Mouse (Mus musculus) forebrain, embryonic 14.5 days (tissue): ENCODE measurements at regions not wholly inside any gene's neighbourhood (a gene's known extent, or its start where the extent isn't known, plus 50 kb on each side); places are given as distances from the start of the nearest gene placed in this dataset.

Experiments
- ATAC-seq: fragments of 200-750 bp; cut with Nextera tagmentation; 2 replicates; pipeline ENCODE4 v1.8.0; 2017; ENCODE audit warnings: mild to moderate bottlenecking, moderate library complexity
- DNase-seq: peaks from one replicate; pipeline ENCODE4 v3.0.0-alpha.2; 2015; ENCODE audit warnings: low spot score
- H3K27ac ChIP-seq: fragments of 300-500 bp; sonication (generic); 2 replicates; pipeline ENCODE4 v1.5.1; 2014; ENCODE audit warnings: low read depth, mild to moderate bottlenecking, control low read depth, low read length, moderate library complexity
- H3K27me3 ChIP-seq: fragments of 300-500 bp; sonication (generic); replicated peaks from 2 replicates; pipeline ENCODE4 v1.6.1; 2014; ENCODE audit warnings: low read length, control low read depth, mixed read lengths; ENCODE audit not compliant: control insufficient read depth, insufficient read depth
- H3K36me3 ChIP-seq: fragments of 300-500 bp; sonication (generic); 2 replicates; pipeline ENCODE4 v1.6.1; 2014; ENCODE audit warnings: low read length, control low read depth; ENCODE audit not compliant: control insufficient read depth, insufficient read depth
- H3K4me1 ChIP-seq: fragments of 300-500 bp; sonication (generic); 2 replicates; pipeline ENCODE4 v1.6.1; 2014; ENCODE audit warnings: antibody characterized with exemption, low read length, control low read depth; ENCODE audit not compliant: control insufficient read depth, insufficient read depth
- H3K4me2 ChIP-seq: fragments of 300-500 bp; sonication (generic); 2 replicates; pipeline ENCODE4 v1.6.1; 2014; ENCODE audit warnings: mild to moderate bottlenecking, control low read depth, low read length
- H3K4me3 ChIP-seq: fragments of 300-500 bp; sonication (generic); 2 replicates; pipeline ENCODE4 v1.5.1; 2014; ENCODE audit warnings: low read depth, low read length, control low read depth
- H3K9ac ChIP-seq: fragments of 300-500 bp; sonication (generic); 2 replicates; pipeline ENCODE4 v1.6.1; 2014; ENCODE audit warnings: mild to moderate bottlenecking, low read length, control low read depth, moderate library complexity
- H3K9me3 ChIP-seq: fragments of 300-500 bp; sonication (generic); replicated peaks from 2 replicates; pipeline ENCODE4 v1.6.1; 2016; ENCODE audit warnings: low read length, control low read depth, mixed read lengths; ENCODE audit not compliant: control insufficient read depth
- WGBS: fragments of 180-500 bp; shearing (Covaris S2); extraction: QIAGEN DNeasy Blood & Tissue Kit; methylation state at CpG from one replicate; pipeline ENCODE4 v1.1.7; 2014; 5-methylcytosine and 5-hydroxymethylcytosine counted together

GRCm38 (mm10) chr8:78090382-78091122, 122.5 kb upstream of the Ttc29 start:
- no peak overlapping the region for H3K4me2 ChIP-seq
- H3K9me3 ChIP-seq, result no peaks in the 10 kb centered on the region
- no peak overlapping the region for H3K4me3 ChIP-seq
- no peaks in the 10 kb centered on the region for H3K4me1 ChIP-seq
- no peak for DNase-seq
- ATAC-seq, result no peak
- WGBS, result 91% methylated on average over 9 of the region's 9 CpGs
- no peaks in the 10 kb centered on the region for H3K27me3 ChIP-seq
- H3K36me3 ChIP-seq, result no peaks in the 10 kb centered on the region
- H3K27ac ChIP-seq, result no peak overlapping the region
- no peak overlapping the region for H3K9ac ChIP-seq

DNA sequence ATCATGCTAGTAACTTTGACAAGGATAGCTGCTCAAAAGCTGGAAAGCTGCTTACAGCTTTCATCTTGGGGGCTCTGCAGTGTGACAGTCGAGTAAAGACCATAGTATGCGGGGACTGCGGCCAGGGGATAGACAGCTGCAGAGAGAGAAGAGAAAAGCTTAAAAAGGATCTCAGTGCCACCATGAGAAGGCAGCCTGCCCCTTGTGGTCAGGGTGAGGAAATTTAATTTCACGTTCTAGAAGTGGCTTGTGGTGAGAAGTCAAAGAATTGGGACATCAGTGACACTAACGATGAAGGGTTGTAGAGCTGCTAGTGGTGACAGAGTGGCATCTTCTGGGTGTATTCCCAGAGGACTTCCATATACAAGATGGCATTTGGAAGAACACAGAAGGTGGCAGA, 116.7 kb upstream of the Ttc29 start:
- Histone ChIP-seq H3K27ac (no peak overlapping the region), H3K4me2 (no peak overlapping the region), H3K4me3 (no peak overlapping the region), H3K4me1 (peaks cover 15% of the 10 kb centered on the region; the same call in 1 of the 2 replicates), H3K27me3 (no peaks in the 10 kb centered on the region), H3K9me3 (no peaks in the 10 kb centered on the region), H3K36me3 (no peaks in the 10 kb centered on the region), H3K9ac (no peak overlapping the region)
- WGBS, result 69% methylated on average over 5 of the region's 5 CpGs
- ATAC-seq, result no peak; the same call in 1 of the 2 replicates
- peak; percentile 4 for DNase-seq

GRCm38 (mm10) chr8:78098191-78098745, 114.8 kb upstream of the Ttc29 start:
- Histone ChIP-seq H3K27me3 (no peaks in the 10 kb centered on the region), H3K27ac (no peak overlapping the region), H3K4me3 (no peak overlapping the region), H3K9me3 (no peaks in the 10 kb centered on the region), H3K36me3 (no peaks in the 10 kb centered on the region), H3K9ac (no peak overlapping the region), H3K4me2 (no peak overlapping the region), H3K4me1 (peaks cover 15% of the 10 kb centered on the region; the same call in 1 of the 2 replicates)
- DNase-seq (peak; percentile 66), ATAC-seq (peak; percentile 77)
- WGBS, result 15% methylated on average over 6 of the region's 6 CpGs

DNA sequence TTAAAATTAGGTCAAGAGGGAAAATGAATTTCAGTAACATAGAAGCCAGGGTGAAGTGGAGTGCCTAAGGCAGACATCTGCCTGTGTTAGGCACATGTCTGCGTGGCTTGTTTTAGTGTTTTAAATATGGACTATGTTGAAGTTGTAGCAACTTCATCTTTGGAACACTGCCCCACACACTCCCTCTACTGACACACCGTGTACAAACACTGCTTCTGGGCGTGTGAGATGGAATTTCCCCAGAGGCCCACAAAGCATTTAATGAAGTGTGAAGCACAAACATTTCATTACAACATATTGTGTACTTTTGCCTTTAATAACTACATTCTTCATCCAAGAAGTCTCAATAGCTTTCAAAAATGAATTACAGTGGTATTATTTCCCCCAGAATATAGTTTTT, 114.0 kb upstream of the Ttc29 start:
- Histone ChIP-seq H3K9me3 (no peaks in the 10 kb centered on the region), H3K4me2 (no peak overlapping the region), H3K27me3 (no peaks in the 10 kb centered on the region), H3K36me3 (no peaks in the 10 kb centered on the region), H3K9ac (no peak overlapping the region), H3K4me3 (no peak overlapping the region), H3K27ac (no peak overlapping the region), H3K4me1 (peaks cover 15% of the 10 kb centered on the region; the same call in 1 of the 2 replicates)
- WGBS, result 51% methylated on average over 3 of the region's 3 CpGs
- DNase-seq (no peak), ATAC-seq (no peak)

DNA sequence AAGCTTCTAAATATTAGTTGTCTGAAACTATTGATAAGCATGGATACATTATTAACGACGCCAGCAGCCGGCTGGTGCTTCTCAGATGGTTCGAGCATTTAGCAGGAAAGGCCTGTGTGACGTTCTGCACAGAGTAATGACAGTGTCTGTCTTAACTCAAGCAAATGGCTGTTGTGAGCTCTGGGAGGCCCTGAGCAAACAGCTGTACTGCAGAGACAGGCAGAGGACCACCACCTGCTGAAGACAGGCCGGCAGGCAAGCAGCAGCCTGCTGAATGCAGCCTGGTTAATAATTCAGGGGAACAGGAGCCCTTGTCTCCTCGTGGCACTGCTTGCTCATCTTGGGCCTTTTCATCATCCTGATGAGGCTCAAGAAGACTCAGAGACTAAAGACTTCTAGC, 105.8 kb upstream of the Ttc29 start:
- Histone ChIP-seq H3K9me3 (no peaks in the 10 kb centered on the region), H3K4me1 (no peaks in the 10 kb centered on the region), H3K4me2 (no peak overlapping the region), H3K27me3 (no peaks in the 10 kb centered on the region), H3K27ac (no peak overlapping the region), H3K4me3 (no peak overlapping the region), H3K9ac (no peak overlapping the region), H3K36me3 (no peaks in the 10 kb centered on the region)
- no peak for ATAC-seq
- DNase-seq, result no peak
- 77% methylated on average over 7 of the region's 7 CpGs for WGBS

GRCm38 (mm10) chr8:78110003-78110649, 103.0 kb upstream of the Ttc29 start:
- WGBS, result 82% methylated on average over 3 of the region's 3 CpGs
- H3K9ac ChIP-seq, result no peak overlapping the region
- no peaks in the 10 kb centered on the region for H3K36me3 ChIP-seq
- DNase-seq (no peak), ATAC-seq (no peak)
- no peaks in the 10 kb centered on the region for H3K9me3 ChIP-seq
- no peak overlapping the region for H3K4me3 ChIP-seq
- H3K4me2 ChIP-seq, result no peak overlapping the region
- H3K4me1 ChIP-seq, result no peaks in the 10 kb centered on the region
- H3K27ac ChIP-seq, result no peak overlapping the region
- H3K27me3 ChIP-seq, result no peaks in the 10 kb centered on the region

GRCm38 (mm10) chr8:78113105-78113504, 100.0 kb upstream of the Ttc29 start:
- no peak overlapping the region for H3K4me3 ChIP-seq
- H3K4me2 ChIP-seq, result no peak overlapping the region
- ATAC-seq, result no peak
- H3K9me3 ChIP-seq, result no peaks in the 10 kb centered on the region
- H3K36me3 ChIP-seq, result no peaks in the 10 kb centered on the region
- no peak overlapping the region for H3K27ac ChIP-seq
- 53% methylated on average over 12 of the region's 12 CpGs for WGBS
- H3K9ac ChIP-seq, result no peak overlapping the region
- DNase-seq, result no peak
- no peaks in the 10 kb centered on the region for H3K27me3 ChIP-seq
- H3K4me1 ChIP-seq, result no peaks in the 10 kb centered on the region

GRCm38 (mm10) chr8:78114512-78114911, 98.6 kb upstream of the Ttc29 start:
- WGBS, result 16% methylated on average over 4 of the region's 4 CpGs
- no peak overlapping the region for H3K27ac ChIP-seq
- no peaks in the 10 kb centered on the region for H3K9me3 ChIP-seq
- H3K4me1 ChIP-seq, result peaks cover 8% of the 10 kb centered on the region
- ATAC-seq (no peak), DNase-seq (peak; percentile 34)
- H3K4me3 ChIP-seq, result no peak overlapping the region
- no peaks in the 10 kb centered on the region for H3K27me3 ChIP-seq
- H3K9ac ChIP-seq, result no peak overlapping the region
- H3K36me3 ChIP-seq, result no peaks in the 10 kb centered on the region
- H3K4me2 ChIP-seq, result no peak overlapping the region

DNA sequence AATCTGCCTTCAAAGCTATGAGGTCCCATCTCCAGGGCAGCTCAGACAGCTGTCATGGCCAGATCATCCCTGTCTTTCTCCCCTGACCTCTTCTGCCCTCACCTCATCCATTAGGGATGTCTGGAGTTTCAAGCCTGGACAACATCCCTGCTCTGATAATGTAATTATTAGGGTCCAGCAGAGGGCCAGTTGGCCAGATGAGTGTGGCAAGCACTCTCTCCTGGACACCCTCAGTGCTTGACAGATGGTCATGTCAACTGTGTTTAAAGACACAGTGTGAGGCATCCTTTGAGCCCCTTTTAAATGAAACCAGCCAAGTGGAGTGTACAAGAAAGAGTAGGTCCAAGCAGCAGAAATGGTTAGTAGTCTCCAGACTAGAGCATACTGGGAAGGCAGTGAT, 95.9 kb upstream of the Ttc29 start:
- Histone ChIP-seq H3K9me3 (no peaks in the 10 kb centered on the region), H3K36me3 (no peaks in the 10 kb centered on the region), H3K9ac (no peak overlapping the region), H3K27ac (no peak overlapping the region), H3K4me3 (no peak overlapping the region), H3K4me1 (peaks cover 15% of the 10 kb centered on the region), H3K4me2 (no peak overlapping the region), H3K27me3 (no peaks in the 10 kb centered on the region)
- DNase-seq, result no peak
- no peak for ATAC-seq
